Mouse (Mus musculus) heart, embryonic 12.5 days (tissue): ENCODE results near the gene Stat5b. TPM values are rescaled to one million over a fixed set of nuclear protein-coding genes. Genes with fewer than 3 reads are reported as not detected.
A peak's percentile ranks its signal among the peaks of the same experiment; 100 is the strongest.

Experiments
- ATAC-seq: fragments of 200-750 bp; cut with Nextera tagmentation; 2 replicates; pipeline ENCODE4 v1.8.0; 2017; ENCODE audit warnings: moderate TSS enrichment, moderate library complexity; ENCODE audit not compliant: insufficient number of reproducible peaks, low FRiP score
- H3K27ac ChIP-seq: fragments of 300-500 bp; sonication (generic); 2 replicates; pipeline ENCODE4 v1.5.1; 2016; ENCODE audit warnings: mild to moderate bottlenecking, moderate library complexity; ENCODE audit not compliant: poor library complexity, severe bottlenecking
- H3K27me3 ChIP-seq: fragments of 300-500 bp; sonication (generic); replicated peaks from 2 replicates; pipeline ENCODE4 v1.6.1; 2016; ENCODE audit warnings: mild to moderate bottlenecking, moderate library complexity
- H3K36me3 ChIP-seq: fragments of 300-500 bp; sonication (generic); 2 replicates; pipeline ENCODE4 v1.6.1; 2016; ENCODE audit warnings: mild to moderate bottlenecking, moderate library complexity
- H3K4me1 ChIP-seq: fragments of 300-500 bp; sonication (generic); replicated peaks from 2 replicates; pipeline ENCODE4 v1.6.1; 2016; ENCODE audit warnings: mild to moderate bottlenecking
- H3K4me2 ChIP-seq: fragments of 300-500 bp; sonication (generic); 2 replicates; pipeline ENCODE4 v1.6.1; 2016; ENCODE audit warnings: mild to moderate bottlenecking, moderate library complexity
- H3K4me3 ChIP-seq: fragments of 300-500 bp; sonication (generic); 2 replicates; pipeline ENCODE4 v1.5.1; 2016; ENCODE audit warnings: mild to moderate bottlenecking
- H3K9ac ChIP-seq: fragments of 300-500 bp; sonication (generic); 2 replicates; pipeline ENCODE4 v1.6.1; 2016; ENCODE audit warnings: mild to moderate bottlenecking, moderate library complexity
- H3K9me3 ChIP-seq: fragments of 300-500 bp; sonication (generic); replicated peaks from 2 replicates; pipeline ENCODE4 v1.6.1; 2016; ENCODE audit warnings: mild to moderate bottlenecking, moderate library complexity
- WGBS: fragments of 180-500 bp; shearing (Covaris S2); methylation state at CpG from one replicate; pipeline ENCODE4 v1.1.7; 2016; 5-methylcytosine and 5-hydroxymethylcytosine counted together
- polyA plus RNA-seq: library from polyadenylated mRNA; unstranded; fragments of >200 nt; fragmentation: Nextera tagmentation; extraction: Ambion mirVana; gene quantifications from 2 replicates; pipeline ENCODE4 v1.2.1, GENCODE M21; 2016

The Stat5b gene
- polyA plus RNA-seq, 1 experiment from 2014 or later = 35.0 TPM

DNA sequence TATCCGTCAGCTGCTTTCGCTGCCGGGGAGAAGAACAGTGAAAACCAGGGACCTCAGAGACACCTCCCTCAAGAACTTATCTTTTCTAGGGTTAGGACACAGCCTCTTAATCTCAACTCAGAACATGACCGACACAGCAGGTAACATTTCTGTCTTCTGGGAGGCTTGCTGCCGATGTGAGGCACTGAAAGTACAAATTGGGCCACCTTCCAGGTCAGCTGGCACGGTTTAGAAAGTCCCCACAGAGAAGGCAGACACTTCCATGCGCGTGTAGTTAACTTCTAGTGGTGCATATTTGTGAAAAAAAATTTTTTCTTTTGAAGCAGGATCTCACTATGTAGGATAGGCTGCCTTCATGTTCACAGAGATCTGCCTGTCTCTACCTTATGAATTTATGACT, 66.2 kb downstream of the Stat5b start:
- 81% methylated on average over 8 of the region's 8 CpGs for WGBS
- H3K4me1 ChIP-seq = peaks cover 13% of the 10 kb centered on the region
- H3K4me3 ChIP-seq = no peak overlapping the region
- no peaks in the 10 kb centered on the region for H3K27me3 ChIP-seq
- no peak overlapping the region for H3K27ac ChIP-seq
- ATAC-seq = no peak
- no peak overlapping the region for H3K9ac ChIP-seq
- H3K36me3 ChIP-seq = peaks cover 91% of the 10 kb centered on the region
- no peak overlapping the region for H3K4me2 ChIP-seq
- no peaks in the 10 kb centered on the region for H3K9me3 ChIP-seq

DNA sequence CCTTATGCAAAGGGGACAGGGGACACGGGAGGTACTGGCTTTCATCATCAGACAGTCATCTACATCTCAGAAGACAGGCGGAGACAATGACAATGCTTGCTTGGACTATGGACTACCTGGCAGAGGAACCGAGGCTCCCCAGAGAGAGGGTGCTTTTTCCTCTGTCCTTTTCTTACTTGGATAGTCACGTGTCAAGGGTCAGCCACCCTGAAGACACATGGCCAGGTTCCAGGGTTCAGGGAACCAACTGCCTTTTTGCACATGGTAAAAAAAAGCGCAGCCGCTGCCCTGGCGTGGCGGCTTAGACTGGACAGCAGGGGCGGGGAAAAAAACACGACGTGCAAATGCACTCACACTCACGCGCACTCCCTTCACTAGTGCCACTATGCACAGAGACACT, 68.0 kb downstream of the Stat5b start:
- Histone ChIP-seq H3K36me3 (peaks cover 84% of the 10 kb centered on the region), H3K27ac (no peak overlapping the region), H3K9ac (no peak overlapping the region), H3K27me3 (no peaks in the 10 kb centered on the region), H3K4me2 (no peak overlapping the region), H3K4me3 (no peak overlapping the region), H3K9me3 (0 out of 2 replicates have a peak, but pooled peaks cover 4% of the 10 kb centered on the region), H3K4me1 (peaks cover 13% of the 10 kb centered on the region)
- 0 out of 2 replicates have a peak, but pooled peaks have one; percentile 7 for ATAC-seq
- 86% methylated on average over 13 of the region's 13 CpGs for WGBS

DNA sequence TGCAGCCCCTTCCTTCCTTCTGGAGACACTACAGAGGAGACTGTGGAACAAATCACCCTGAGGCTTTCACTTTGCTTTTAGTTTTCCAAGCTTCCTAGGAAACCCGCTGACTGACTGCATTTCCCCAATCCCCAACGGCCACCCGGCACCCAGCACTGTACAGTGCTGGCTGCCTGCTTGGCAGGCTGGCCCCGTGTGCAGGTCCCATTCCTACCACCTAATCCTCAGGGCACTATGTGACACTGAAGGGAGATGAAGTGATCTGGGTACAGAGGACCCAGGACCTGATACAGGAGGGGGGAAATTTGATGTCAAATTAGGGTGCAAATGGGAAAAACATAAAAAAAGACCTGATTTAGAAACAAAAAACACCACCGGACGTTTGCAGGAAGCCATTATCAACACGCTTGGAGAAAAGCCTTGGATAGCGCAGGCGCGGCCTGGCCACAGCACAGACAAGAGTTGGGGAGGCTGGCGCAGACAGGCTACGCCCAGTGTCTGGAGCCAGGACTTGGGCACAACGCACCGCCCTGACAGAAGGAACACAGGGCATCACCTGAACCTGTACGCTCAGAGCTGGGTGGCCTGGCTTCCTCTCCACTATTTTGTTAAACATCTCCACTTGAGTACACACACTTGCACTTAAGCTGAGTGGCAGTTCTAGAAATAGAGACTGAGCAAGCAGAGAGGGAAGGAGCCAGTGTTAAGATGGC, 68.6 kb downstream of the Stat5b start:
- Histone ChIP-seq H3K9ac (0 out of 2 replicates have a peak overlapping the region, but pooled peaks have one; percentile 37), H3K4me1 (peaks cover 13% of the 10 kb centered on the region), H3K9me3 (0 out of 2 replicates have a peak, but pooled peaks cover 4% of the 10 kb centered on the region), H3K27me3 (no peaks in the 10 kb centered on the region), H3K27ac (no peak overlapping the region), H3K4me2 (no peak overlapping the region), H3K36me3 (peaks cover 78% of the 10 kb centered on the region), H3K4me3 (no peak overlapping the region)
- 0 out of 2 replicates have a peak, but pooled peaks have one; percentile 46 for ATAC-seq
- 72% methylated on average over 15 of the region's 15 CpGs for WGBS

GRCm38 (mm10) chr11:100780247-100780646, 70.3 kb downstream of the Stat5b start:
- Histone ChIP-seq H3K9me3 (0 out of 2 replicates have a peak, but pooled peaks cover 4% of the 10 kb centered on the region), H3K4me3 (no peak overlapping the region), H3K4me1 (peaks cover 13% of the 10 kb centered on the region), H3K4me2 (no peak overlapping the region), H3K36me3 (peaks cover 63% of the 10 kb centered on the region), H3K9ac (no peak overlapping the region), H3K27ac (no peak overlapping the region), H3K27me3 (no peaks in the 10 kb centered on the region)
- no peak for ATAC-seq
- WGBS = 69% methylated on average over 8 of the region's 8 CpGs

DNA sequence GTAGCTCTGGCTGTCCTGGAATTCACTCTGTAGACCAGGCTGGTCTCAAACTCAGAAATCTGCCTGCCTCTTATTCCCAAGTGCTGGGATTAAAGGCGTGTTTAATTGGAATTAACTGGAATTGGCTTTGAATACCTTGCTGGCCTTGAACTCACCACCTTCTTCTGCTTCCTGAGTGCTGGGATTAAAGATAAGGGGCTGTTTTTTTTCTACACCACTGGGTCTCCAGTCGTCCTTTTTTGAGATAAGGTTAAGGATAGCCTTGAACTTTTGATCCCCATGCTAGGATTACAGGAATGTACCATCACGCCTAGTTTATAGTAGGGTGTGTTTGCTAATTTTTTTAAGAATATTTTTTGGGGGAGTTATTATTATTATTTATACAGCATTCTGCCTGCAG, 72.5 kb downstream of the Stat5b start:
- 56% methylated on average over 3 of the region's 3 CpGs for WGBS
- Histone ChIP-seq H3K9ac (no peak overlapping the region), H3K4me1 (peaks cover 13% of the 10 kb centered on the region), H3K4me3 (no peak overlapping the region), H3K27ac (no peak overlapping the region), H3K4me2 (no peak overlapping the region), H3K36me3 (peaks cover 43% of the 10 kb centered on the region), H3K27me3 (no peaks in the 10 kb centered on the region), H3K9me3 (0 out of 2 replicates have a peak, but pooled peaks cover 4% of the 10 kb centered on the region)
- no peak for ATAC-seq

DNA sequence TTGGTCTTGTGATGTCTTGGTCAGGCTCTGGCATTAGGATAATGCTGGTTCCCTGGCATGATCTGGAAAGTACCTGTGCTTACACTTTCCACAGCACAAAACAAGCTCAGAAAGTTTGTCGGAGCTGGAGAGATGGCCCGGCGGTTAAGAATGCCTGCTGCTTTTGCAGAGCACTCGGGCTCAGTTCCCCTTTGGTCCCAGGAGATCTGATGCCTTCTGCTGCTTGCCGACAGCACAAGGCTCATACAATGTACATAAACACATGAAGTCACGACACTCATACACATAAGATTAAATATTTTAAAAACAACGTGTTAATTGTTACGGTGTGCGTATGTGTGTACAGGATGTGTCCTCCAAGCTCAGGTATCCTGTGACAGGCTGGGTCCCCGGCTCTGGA, 74.6 kb downstream of the Stat5b start:
- Histone ChIP-seq H3K36me3 (peaks cover 24% of the 10 kb centered on the region), H3K9ac (no peak overlapping the region), H3K4me2 (no peak overlapping the region), H3K9me3 (0 out of 2 replicates have a peak, but pooled peaks cover 4% of the 10 kb centered on the region), H3K27me3 (no peaks in the 10 kb centered on the region), H3K4me3 (no peak overlapping the region), H3K27ac (no peak overlapping the region), H3K4me1 (0 out of 2 replicates have a peak, but pooled peaks cover 3% of the 10 kb centered on the region)
- ATAC-seq = no peak
- 84% methylated on average over 10 of the region's 10 CpGs for WGBS

DNA sequence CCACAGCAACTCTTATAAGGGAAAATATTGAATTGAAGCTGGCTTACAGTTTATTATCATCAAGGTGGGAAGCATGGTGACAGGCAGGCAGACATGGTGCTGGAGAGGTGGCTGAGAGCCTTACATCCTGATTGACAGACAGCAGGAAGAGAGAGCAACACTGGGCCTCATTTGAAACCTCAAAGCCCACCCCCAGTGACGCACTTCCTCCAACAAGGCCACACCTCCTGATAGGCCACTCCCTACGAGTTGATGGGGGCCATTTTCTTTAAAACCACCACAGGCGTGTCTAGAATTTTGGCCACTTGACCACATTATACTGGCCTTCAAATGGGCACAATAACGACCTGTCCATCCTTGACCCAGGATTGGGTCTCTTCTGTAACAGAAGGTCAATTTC, 76.3 kb downstream of the Stat5b start:
- WGBS = 69% methylated on average over 4 of the region's 4 CpGs
- 0 out of 2 replicates have a peak, but pooled peaks cover 4% of the 10 kb centered on the region for H3K9me3 ChIP-seq
- H3K27me3 ChIP-seq = no peaks in the 10 kb centered on the region
- peaks cover 10% of the 10 kb centered on the region for H3K36me3 ChIP-seq
- H3K4me2 ChIP-seq = no peak overlapping the region
- no peak for ATAC-seq
- peaks cover 8% of the 10 kb centered on the region for H3K4me1 ChIP-seq
- H3K4me3 ChIP-seq = no peak overlapping the region
- no peak overlapping the region for H3K9ac ChIP-seq
- H3K27ac ChIP-seq = no peak overlapping the region

DNA sequence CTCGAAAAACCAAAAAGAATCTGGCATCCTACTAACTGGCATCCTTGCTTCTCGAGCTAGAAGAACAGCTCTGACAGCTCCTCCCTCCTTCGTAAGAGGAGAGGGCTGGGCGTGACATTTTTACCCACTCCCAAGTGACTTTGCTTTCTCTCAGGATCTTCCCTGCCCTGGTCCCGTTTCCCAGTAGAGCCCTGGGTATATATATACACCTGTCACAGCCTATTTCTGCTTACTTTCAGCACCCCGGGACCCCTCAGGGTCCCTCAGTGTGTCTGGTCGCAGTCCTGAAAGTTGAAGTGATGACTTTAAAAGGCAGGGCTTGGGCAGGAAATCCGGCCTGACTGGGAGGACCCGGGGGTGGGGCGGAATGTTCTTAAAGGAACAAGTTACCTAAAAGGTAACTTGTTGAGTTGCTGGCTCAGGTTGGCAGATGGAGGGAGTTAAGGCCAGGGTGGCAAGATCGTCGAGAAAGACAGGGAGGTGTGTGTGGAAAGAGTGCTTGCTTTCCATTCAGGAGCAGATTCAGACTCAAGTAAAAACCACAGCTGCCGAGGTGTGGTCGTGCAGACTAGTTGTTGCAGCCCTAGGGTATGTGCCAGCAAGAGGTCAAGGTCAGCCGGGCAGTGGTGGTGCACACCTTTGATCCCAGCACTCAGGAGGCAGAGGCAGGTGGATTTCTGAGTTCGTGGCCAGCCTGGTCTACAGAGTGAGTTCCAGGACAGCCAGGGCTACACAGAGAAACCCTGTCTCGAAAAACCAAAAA, 79.7 kb downstream of the Stat5b start, which contains the start of gene Ghdc:
Ghdc (minus strand) TSS at position 312 of the 763 bp plus-strand sequence.
- Histone ChIP-seq H3K9ac (peak within 1 kb of the TSS; percentile 69), H3K9me3 (no peaks in the 10 kb centered on the region), H3K4me3 (peak within 1 kb of the TSS; percentile 69), H3K4me1 (peaks cover 8% of the 10 kb centered on the region), H3K27ac (peak within 1 kb of the TSS; percentile 37; the same call in 1 of the 2 replicates), H3K27me3 (no peaks in the 10 kb centered on the region), H3K4me2 (peak within 1 kb of the TSS; percentile 73), H3K36me3 (peaks cover 4% of the 10 kb centered on the region; the same call in 1 of the 2 replicates)
- WGBS = 17% methylated on average over 17 of the region's 17 CpGs
- ATAC-seq = peak; percentile 79

DNA sequence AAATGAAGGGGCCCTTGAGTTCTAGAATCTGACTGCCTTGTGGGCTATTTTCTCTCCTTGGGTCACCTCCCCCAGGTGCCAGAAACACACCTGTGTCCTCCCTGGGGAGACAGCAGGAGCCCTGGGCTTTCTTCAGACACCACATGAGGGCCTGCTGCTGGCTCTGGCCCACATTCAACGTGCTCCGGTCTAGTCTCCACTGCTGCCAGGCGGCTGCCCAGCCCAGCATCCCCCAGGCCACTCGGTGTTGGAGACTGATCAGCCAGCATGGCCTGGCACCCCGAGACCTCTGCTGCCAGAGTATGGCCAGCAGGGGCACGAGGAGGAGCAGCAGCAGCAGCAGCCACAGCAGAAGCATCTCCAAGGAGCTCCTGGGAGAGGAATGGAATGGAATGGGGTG, 80.5 kb downstream of the Stat5b start:
- Histone ChIP-seq H3K36me3 (peaks cover 4% of the 10 kb centered on the region; the same call in 1 of the 2 replicates), H3K4me2 (peak overlapping the region; percentile 73), H3K9me3 (no peaks in the 10 kb centered on the region), H3K4me1 (peaks cover 8% of the 10 kb centered on the region), H3K9ac (peak overlapping the region; percentile 69), H3K4me3 (peak overlapping the region; percentile 69), H3K27me3 (no peaks in the 10 kb centered on the region), H3K27ac (no peak overlapping the region)
- no peak for ATAC-seq
- 53% methylated on average over 6 of the region's 6 CpGs for WGBS

DNA sequence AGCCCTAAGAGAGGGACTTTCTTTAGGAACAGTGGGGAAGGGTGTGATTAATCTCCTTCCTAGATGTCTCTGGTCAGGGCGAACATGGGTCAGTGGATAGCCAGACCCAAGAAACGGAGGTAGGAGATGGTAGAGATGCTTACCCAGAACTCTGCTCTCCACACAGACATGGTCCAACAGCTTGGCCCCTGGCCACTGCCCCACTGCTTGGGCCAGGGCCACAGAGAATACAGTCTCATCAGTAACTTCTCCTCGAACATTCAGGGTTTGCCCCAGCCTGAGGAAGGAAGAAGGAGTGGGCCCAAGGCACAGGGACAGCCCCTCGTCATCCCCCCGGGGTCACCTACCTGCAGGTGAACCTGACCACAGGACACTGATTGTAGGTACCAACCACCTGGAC, 82.7 kb downstream of the Stat5b start:
- peaks cover 8% of the 10 kb centered on the region for H3K4me1 ChIP-seq

GRCm38 (mm10) chr11:100766726-100767125, 83.8 kb downstream of the Stat5b start:
- Histone ChIP-seq H3K27ac (no peak overlapping the region), H3K36me3 (peaks cover 4% of the 10 kb centered on the region; the same call in 1 of the 2 replicates), H3K4me2 (no peak overlapping the region), H3K27me3 (peaks cover 17% of the 10 kb centered on the region), H3K4me3 (no peak overlapping the region), H3K9me3 (no peaks in the 10 kb centered on the region), H3K4me1 (peaks cover 14% of the 10 kb centered on the region), H3K9ac (no peak overlapping the region)
- ATAC-seq = no peak
- 71% methylated on average over 9 of the region's 9 CpGs for WGBS

More for the DNA sequence above, 82.7 kb downstream of the Stat5b start:
- WGBS = 80% methylated on average over 5 of the region's 5 CpGs
- H3K4me2 ChIP-seq = no peak overlapping the region
- no peaks in the 10 kb centered on the region for H3K9me3 ChIP-seq
- no peak overlapping the region for H3K9ac ChIP-seq
- H3K4me3 ChIP-seq = no peak overlapping the region
- H3K36me3 ChIP-seq = peaks cover 4% of the 10 kb centered on the region; the same call in 1 of the 2 replicates
- peaks cover 7% of the 10 kb centered on the region for H3K27me3 ChIP-seq
- no peak for ATAC-seq
- H3K27ac ChIP-seq = no peak overlapping the region
